Mouse (Mus musculus) intestine, postnatal 0 days (tissue): ENCODE data around the gene Gm9970. TPM values are rescaled to one million over a fixed set of nuclear protein-coding genes. Genes with fewer than 3 reads are reported as not detected.
A peak's percentile ranks its signal among the peaks of the same experiment; 100 is the strongest.

ENCODE experiments used
- ATAC-seq: fragments of 200-750 bp; cut with Nextera tagmentation; 2 replicates; pipeline ENCODE4 v1.8.0; 2017; ENCODE audit warnings: mild to moderate bottlenecking, moderate TSS enrichment, moderate library complexity
- H3K27ac ChIP-seq: fragments of 300-500 bp; sonication (generic); 2 replicates; pipeline ENCODE4 v1.5.1; 2014; ENCODE audit warnings: mild to moderate bottlenecking, low read depth, low read length, moderate library complexity
- H3K27me3 ChIP-seq: fragments of 300-500 bp; sonication (generic); replicated peaks from 2 replicates; pipeline ENCODE4 v1.6.1; 2014; ENCODE audit warnings: low read length, mixed read lengths; ENCODE audit not compliant: control insufficient read depth, insufficient read depth
- H3K36me3 ChIP-seq: fragments of 300-500 bp; sonication (generic); 2 replicates; pipeline ENCODE4 v1.6.1; 2014; ENCODE audit warnings: mild to moderate bottlenecking, moderate library complexity; ENCODE audit not compliant: control insufficient read depth, insufficient read depth
- H3K4me1 ChIP-seq: fragments of 300-500 bp; sonication (generic); replicated peaks from 2 replicates; pipeline ENCODE4 v1.6.1; 2014; ENCODE audit warnings: antibody characterized with exemption, low read length, mixed read lengths; ENCODE audit not compliant: control insufficient read depth, insufficient read depth
- H3K4me2 ChIP-seq: fragments of 300-500 bp; sonication (generic); replicated peaks from 2 replicates; pipeline ENCODE4 v1.6.1; 2014; ENCODE audit warnings: low read depth, mild to moderate bottlenecking, moderate library complexity
- H3K4me3 ChIP-seq: fragments of 300-500 bp; sonication (generic); 2 replicates; pipeline ENCODE4 v1.5.1; 2014; ENCODE audit warnings: low read depth, low read length
- H3K9ac ChIP-seq: fragments of 300-500 bp; sonication (generic); 2 replicates; pipeline ENCODE4 v1.6.1; 2014; ENCODE audit warnings: mild to moderate bottlenecking, low read depth, low read length
- H3K9me3 ChIP-seq: fragments of 300-500 bp; sonication (generic); 2 replicates; pipeline ENCODE4 v1.6.1; 2016; ENCODE audit warnings: mixed run types; ENCODE audit not compliant: control insufficient read depth
- CTCF ChIP-seq: sonication (generic); IDR thresholded peaks from 2 replicates; pipeline ENCODE4 v1.5.1; 2016; ENCODE audit warnings: low read depth, mild to moderate bottlenecking, control low read depth, antibody characterized with exemption, moderate library complexity
- WGBS: fragments of 180-500 bp; shearing (Covaris S2); extraction: QIAGEN DNeasy Blood & Tissue Kit; methylation state at CpG from one replicate; pipeline ENCODE4 v1.1.7; 2014; 5-methylcytosine and 5-hydroxymethylcytosine counted together
- polyA plus RNA-seq: library from polyadenylated mRNA; unstranded; fragments of >200 nt; fragmentation: Nextera tagmentation; extraction: Ambion mirVana; gene quantifications from 2 replicates; pipeline ENCODE4 v1.2.1, GENCODE M21; 2015

Gene Gm9970
- polyA plus RNA-seq, 1 experiment from 2014 or later = 0.70 TPM

DNA sequence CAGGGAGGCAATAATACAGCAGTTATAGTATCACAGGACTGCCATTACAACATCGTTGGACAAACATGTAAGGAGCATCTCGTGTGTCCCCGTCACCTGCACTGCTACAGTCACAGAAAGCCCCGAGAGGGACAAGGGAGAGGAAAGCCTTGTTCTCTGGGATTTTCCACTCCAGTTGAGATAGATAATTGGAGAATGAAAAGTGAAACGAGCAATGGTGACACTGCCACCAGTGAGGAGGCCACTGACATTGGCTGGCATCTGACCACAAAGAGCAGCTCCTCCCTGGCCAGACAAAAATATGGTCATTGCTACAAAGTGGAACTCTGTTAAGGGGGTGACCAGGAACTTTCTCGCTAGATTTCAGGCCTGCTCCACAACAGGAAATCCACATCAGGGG is 26.7 kb upstream of the Gm9970 start:
- no peak for TF ChIP-seq CTCF
- Histone ChIP-seq H3K27ac (no peak overlapping the region), H3K4me3 (no peak overlapping the region), H3K36me3 (peaks cover 50% of the 10 kb centered on the region), H3K9ac (no peak overlapping the region), H3K4me2 (no peak overlapping the region), H3K27me3 (no peaks in the 10 kb centered on the region), H3K4me1 (no peaks in the 10 kb centered on the region), H3K9me3 (no peaks in the 10 kb centered on the region)
- ATAC-seq = no peak
- 81% methylated on average over 6 of the region's 6 CpGs for WGBS

DNA sequence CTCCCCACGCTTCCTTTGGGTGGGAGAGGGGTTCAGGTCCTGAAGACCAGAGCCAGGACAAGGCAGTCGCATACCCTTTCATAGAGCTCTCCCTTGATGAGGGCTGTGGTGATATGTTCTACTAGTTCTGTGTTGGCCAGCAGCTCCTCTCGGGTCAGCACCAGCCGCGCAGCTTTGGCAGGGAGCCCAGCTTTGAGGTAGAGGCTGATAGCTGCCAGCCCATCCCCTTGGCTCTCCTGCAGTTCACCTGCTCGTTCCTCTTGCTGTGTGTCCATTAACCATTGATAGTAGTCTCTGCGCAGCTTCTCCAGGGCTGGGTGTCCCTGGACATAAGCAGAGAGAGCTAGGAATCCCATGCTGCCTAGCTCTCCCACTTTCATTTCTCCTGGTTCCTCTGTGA is 25.1 kb upstream of the Gm9970 start:
- Histone ChIP-seq H3K9ac (no peak overlapping the region), H3K9me3 (no peaks in the 10 kb centered on the region), H3K36me3 (peaks cover 57% of the 10 kb centered on the region), H3K4me2 (no peak overlapping the region), H3K4me3 (no peak overlapping the region), H3K27ac (no peak overlapping the region), H3K27me3 (no peaks in the 10 kb centered on the region), H3K4me1 (no peaks in the 10 kb centered on the region)
- ATAC-seq = no peak
- no peak for TF ChIP-seq CTCF
- 78% methylated on average over 7 of the region's 7 CpGs for WGBS

GRCm38 (mm10) chr5:31257616-31258015 is 16.6 kb upstream of the Gm9970 start:
- ATAC-seq = no peak
- Histone ChIP-seq H3K9me3 (no peaks in the 10 kb centered on the region), H3K4me3 (no peak overlapping the region), H3K4me1 (no peaks in the 10 kb centered on the region), H3K36me3 (peaks cover 34% of the 10 kb centered on the region), H3K9ac (no peak overlapping the region), H3K27me3 (no peaks in the 10 kb centered on the region), H3K27ac (no peak overlapping the region), H3K4me2 (no peak overlapping the region)
- 85% methylated on average over 11 of the region's 11 CpGs for WGBS
- no peak for TF ChIP-seq CTCF

DNA sequence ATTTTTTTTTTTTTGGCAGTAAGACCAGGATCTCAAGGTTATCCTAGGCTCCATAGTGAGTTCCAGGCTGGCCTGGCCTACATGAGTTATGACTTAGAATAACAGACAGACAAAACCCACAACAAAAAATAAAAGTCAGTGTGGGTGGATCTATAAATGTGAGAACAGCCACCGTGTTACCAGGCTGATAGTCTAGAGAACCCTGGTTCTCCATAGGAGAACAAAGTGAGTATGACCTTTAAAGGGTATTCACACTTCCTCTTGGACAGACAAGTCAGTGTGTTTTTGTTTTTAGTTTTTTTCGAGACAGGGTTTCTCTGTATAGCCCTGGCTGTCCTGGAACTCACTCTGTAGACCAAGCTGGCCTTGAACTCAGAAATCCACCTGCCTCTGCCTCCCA is 14.9 kb upstream of the Gm9970 start:
- ATAC-seq = no peak
- 87% methylated on average over 2 of the region's 2 CpGs for WGBS
- peaks cover 29% of the 10 kb centered on the region for H3K36me3 ChIP-seq

GRCm38 (mm10) chr5:31255381-31255780 is 14.3 kb upstream of the Gm9970 start:
- ATAC-seq = no peak
- WGBS = 83% methylated on average over 2 of the region's 2 CpGs

More for the DNA sequence above, 14.9 kb upstream of the Gm9970 start:
- Histone ChIP-seq H3K4me3 (no peak overlapping the region), H3K9me3 (no peaks in the 10 kb centered on the region), H3K27me3 (no peaks in the 10 kb centered on the region), H3K4me2 (no peak overlapping the region), H3K4me1 (no peaks in the 10 kb centered on the region), H3K9ac (no peak overlapping the region), H3K27ac (no peak overlapping the region)
- TF ChIP-seq CTCF = no peak

GRCm38 (mm10) chr5:31254901-31255300 is 13.9 kb upstream of the Gm9970 start:
- no peaks in the 10 kb centered on the region for H3K27me3 ChIP-seq
- no peak for ATAC-seq
- no peak overlapping the region for H3K9ac ChIP-seq
- no peaks in the 10 kb centered on the region for H3K9me3 ChIP-seq
- no peak for TF ChIP-seq CTCF
- H3K4me3 ChIP-seq = no peak overlapping the region
- WGBS = 66% methylated on average over 8 of the region's 8 CpGs
- H3K36me3 ChIP-seq = peaks cover 33% of the 10 kb centered on the region
- peak overlapping the region; percentile 78 for H3K27ac ChIP-seq
- peak overlapping the region; percentile 74 for H3K4me2 ChIP-seq
- no peaks in the 10 kb centered on the region for H3K4me1 ChIP-seq

More at GRCm38 (mm10) chr5:31255381-31255780, 14.3 kb upstream of the Gm9970 start:
- Histone ChIP-seq H3K4me1 (no peaks in the 10 kb centered on the region), H3K9ac (no peak overlapping the region), H3K9me3 (no peaks in the 10 kb centered on the region), H3K4me3 (no peak overlapping the region), H3K36me3 (peaks cover 33% of the 10 kb centered on the region), H3K27ac (peak overlapping the region; percentile 78; the same call in 1 of the 2 replicates), H3K27me3 (no peaks in the 10 kb centered on the region), H3K4me2 (no peak overlapping the region; the same call in 1 of the 2 replicates)
- TF ChIP-seq CTCF = no peak

GRCm38 (mm10) chr5:31254452-31254851 is 13.4 kb upstream of the Gm9970 start:
- Histone ChIP-seq H3K4me2 (peak overlapping the region; percentile 74), H3K27ac (peak overlapping the region; percentile 78), H3K4me1 (no peaks in the 10 kb centered on the region), H3K27me3 (no peaks in the 10 kb centered on the region), H3K4me3 (no peak overlapping the region), H3K9me3 (no peaks in the 10 kb centered on the region), H3K36me3 (peaks cover 35% of the 10 kb centered on the region), H3K9ac (no peak overlapping the region)
- WGBS = 27% methylated on average over 7 of the region's 7 CpGs
- no peak for TF ChIP-seq CTCF
- peak; percentile 68 for ATAC-seq
